Mouse (Mus musculus) heart, adult 2 months (tissue): ENCODE measurements at regions not wholly inside any gene's neighbourhood (a gene's known extent, or its start where the extent isn't known, plus 50 kb on each side); places are given as distances from the start of the nearest gene placed in this dataset.

Experiments
- DNase-seq, 2 experiments: peaks; one replicate each; pipeline ENCODE4 v3.0.0; 2021
- H3K27ac ChIP-seq: fragments of 200-600 bp; 2 replicates; pipeline ENCODE4 v1.8.1; 2022
- H3K27me3 ChIP-seq: fragments of 200-500 bp; 2 replicates; pipeline ENCODE4 v1.6.1; 2012; ENCODE audit warnings: mild to moderate bottlenecking, low read length, inconsistent platforms, mixed read lengths; ENCODE audit not compliant: control insufficient read depth, insufficient read depth
- H3K36me3 ChIP-seq: fragments of 200-500 bp; 2 replicates; pipeline ENCODE4 v1.6.1; 2012; ENCODE audit warnings: low read length, inconsistent platforms; ENCODE audit not compliant: control insufficient read depth, insufficient read depth
- H3K4me1 ChIP-seq: fragments of 200-500 bp; 2 replicates; pipeline ENCODE4 v1.6.1; 2011; ENCODE audit warnings: low read length; ENCODE audit not compliant: control insufficient read depth, insufficient read depth
- H3K4me3 ChIP-seq: fragments of 200-600 bp; 2 replicates; pipeline ENCODE4 v1.8.1; 2022
- H3K79me2 ChIP-seq: fragments of 200-500 bp; replicated peaks from 2 replicates; pipeline ENCODE4 v1.6.1; 2012; ENCODE audit warnings: mild to moderate bottlenecking, inconsistent platforms, low read length, moderate library complexity, mixed read lengths; ENCODE audit not compliant: control insufficient read depth, insufficient read depth
- H3K9ac ChIP-seq: fragments of 200-500 bp; 2 replicates; pipeline ENCODE4 v1.6.1; 2012; ENCODE audit warnings: low read depth, mild to moderate bottlenecking, control low read depth, inconsistent platforms, low read length, mixed read lengths
- CTCF ChIP-seq: fragments of 200-600 bp; IDR thresholded peaks from 2 replicates; pipeline ENCODE4 v1.8.1; 2022; ENCODE audit warnings: antibody characterized with exemption, mild to moderate bottlenecking, moderate library complexity
- EP300 ChIP-seq: fragments of 200-500 bp; IDR thresholded peaks from 2 replicates; pipeline ENCODE4 v1.6.1; 2011; ENCODE audit warnings: low read depth, low read length, control low read depth; ENCODE audit not compliant: insufficient read depth
- POLR2A ChIP-seq: fragments of 200-500 bp; IDR thresholded peaks from 2 replicates; pipeline ENCODE4 v1.6.1; 2011; ENCODE audit warnings: mild to moderate bottlenecking, low read depth, low read length, control low read depth; ENCODE audit not compliant: insufficient read depth
- WGBS: fragments of 180-500 bp; shearing (Covaris S2); methylation state at CpG from one replicate; pipeline ENCODE4 v1.1.7; 2018; 5-methylcytosine and 5-hydroxymethylcytosine counted together
- intact Hi-C: fragments of 180-260 bp; cut with DNase I; formaldehyde crosslinking; loops from one replicate; pipeline ENCODE4 v1.15.1; 2025

GRCm38 (mm10) chrX:158544021-158544420 lies 500.9 kb upstream of the Cnksr2 start:
- no peak overlapping the region for H3K4me3 ChIP-seq
- no peak overlapping the region for H3K9ac ChIP-seq
- TF ChIP-seq CTCF (no peak), POLR2A (no peak), EP300 (no peak)
- no peaks in the 10 kb centered on the region for H3K4me1 ChIP-seq
- intact Hi-C loops, result no loop called here
- no peaks in the 10 kb centered on the region for H3K36me3 ChIP-seq
- no peak overlapping the region for H3K27ac ChIP-seq
- H3K79me2 ChIP-seq, result no peaks in the 10 kb centered on the region
- 55% methylated on average over 4 of the region's 4 CpGs for WGBS
- DNase-seq, result no peak
- H3K27me3 ChIP-seq, result no peaks in the 10 kb centered on the region

DNA sequence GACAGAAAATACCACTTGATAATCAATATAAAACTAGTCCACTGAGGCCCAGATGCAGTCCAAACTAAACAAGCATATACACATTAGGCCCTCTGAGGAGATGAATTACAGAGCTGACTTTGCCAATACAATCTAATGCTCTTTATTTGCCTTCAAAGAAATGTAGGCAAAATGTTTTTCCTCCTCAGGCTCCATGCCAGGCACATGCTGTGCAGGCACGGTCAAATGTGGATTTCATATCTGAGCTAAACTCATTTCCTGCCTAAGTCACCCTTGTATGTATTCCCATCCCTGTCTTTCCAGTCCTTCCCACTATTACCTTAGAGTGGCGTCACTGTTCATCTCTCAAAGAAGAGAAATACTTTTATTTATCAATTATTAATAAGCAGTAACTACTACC lies 534.8 kb upstream of the Cnksr2 start:
- Histone ChIP-seq H3K27me3 (no peaks in the 10 kb centered on the region), H3K4me1 (no peaks in the 10 kb centered on the region), H3K27ac (no peak overlapping the region), H3K4me3 (no peak overlapping the region), H3K36me3 (no peaks in the 10 kb centered on the region), H3K79me2 (no peaks in the 10 kb centered on the region), H3K9ac (no peak overlapping the region)
- intact Hi-C loops, result no loop called here
- TF ChIP-seq CTCF (no peak), EP300 (no peak), POLR2A (no peak)
- 56% methylated on average over 2 of the region's 2 CpGs for WGBS
- DNase-seq, result no peak

GRCm38 (mm10) chrX:158613136-158613535 lies 570.0 kb upstream of the Cnksr2 start:
- Histone ChIP-seq H3K79me2 (no peaks in the 10 kb centered on the region), H3K27ac (no peak overlapping the region), H3K36me3 (no peaks in the 10 kb centered on the region), H3K9ac (no peak overlapping the region), H3K4me3 (no peak overlapping the region), H3K4me1 (no peaks in the 10 kb centered on the region), H3K27me3 (no peaks in the 10 kb centered on the region)
- TF ChIP-seq POLR2A (no peak), EP300 (no peak), CTCF (no peak)
- intact Hi-C loops, result loop anchor here (5.0 kb wide), 1 partner anchor 881 kb away; no protein-coding TSS in a partner anchor
- WGBS, result 7% methylated on average over 1 of the region's 1 CpGs
- no peak for DNase-seq

- TF ChIP-seq CTCF (peak; percentile 56), EP300 (no peak), POLR2A (no peak)
- H3K4me3 ChIP-seq, result no peak overlapping the region
- WGBS, result 77% methylated on average over 2 of the region's 2 CpGs
- intact Hi-C loops, result loop anchor here (5.0 kb wide), 1 partner anchor 881 kb away; no protein-coding TSS in a partner anchor
- H3K27me3 ChIP-seq, result no peaks in the 10 kb centered on the region
- no peak overlapping the region for H3K27ac ChIP-seq
- DNase-seq, result no peak
- no peaks in the 10 kb centered on the region for H3K36me3 ChIP-seq
- H3K9ac ChIP-seq, result no peak overlapping the region
- no peaks in the 10 kb centered on the region for H3K79me2 ChIP-seq
- H3K4me1 ChIP-seq, result no peaks in the 10 kb centered on the region
Observed at GRCm38 (mm10) chrX:158613607-158614006, 570.5 kb upstream of the Cnksr2 start.

DNA sequence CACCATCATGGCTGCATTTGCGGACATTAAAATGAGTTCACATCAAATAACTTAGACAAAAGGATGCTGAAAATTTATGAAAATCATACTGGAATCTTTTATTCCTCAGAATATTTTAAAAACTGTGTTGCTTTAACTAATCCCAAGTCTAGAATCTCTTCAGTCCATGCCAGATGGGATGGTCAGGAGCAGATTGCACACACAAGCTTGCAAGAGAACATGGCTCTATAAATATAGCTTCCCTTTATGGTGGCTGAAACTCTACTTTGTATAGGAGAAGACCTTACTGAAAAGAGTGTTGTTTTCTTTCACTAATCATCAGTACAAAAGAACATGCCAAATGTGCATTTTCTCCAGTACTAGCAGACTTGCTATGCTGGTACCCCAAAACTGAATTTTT lies 570.9 kb upstream of the Cnksr2 start:
- H3K9ac ChIP-seq, result no peak overlapping the region
- H3K36me3 ChIP-seq, result no peaks in the 10 kb centered on the region
- DNase-seq, result no peak
- H3K27me3 ChIP-seq, result no peaks in the 10 kb centered on the region
- H3K27ac ChIP-seq, result no peak overlapping the region
- H3K79me2 ChIP-seq, result no peaks in the 10 kb centered on the region
- intact Hi-C loops, result loop anchor here (5.0 kb wide), 1 partner anchor 882 kb away; no protein-coding TSS in a partner anchor
- 93% methylated on average over 1 of the region's 1 CpGs for WGBS
- no peak overlapping the region for H3K4me3 ChIP-seq
- no peaks in the 10 kb centered on the region for H3K4me1 ChIP-seq
- TF ChIP-seq POLR2A, result no peak
- TF ChIP-seq EP300, result no peak
- no peak for TF ChIP-seq CTCF

GRCm38 (mm10) chrX:158614452-158614851 lies 571.4 kb upstream of the Cnksr2 start:
- Histone ChIP-seq H3K4me1 (no peaks in the 10 kb centered on the region), H3K27me3 (no peaks in the 10 kb centered on the region), H3K27ac (no peak overlapping the region), H3K36me3 (no peaks in the 10 kb centered on the region), H3K4me3 (no peak overlapping the region), H3K79me2 (no peaks in the 10 kb centered on the region), H3K9ac (no peak overlapping the region)
- no peak for DNase-seq
- intact Hi-C loops, result loop anchor here (5.0 kb wide), 1 partner anchor 882 kb away; no protein-coding TSS in a partner anchor
- TF ChIP-seq POLR2A (no peak), CTCF (no peak), EP300 (no peak)
- 44% methylated on average over 5 of the region's 5 CpGs for WGBS
